Mouse (Mus musculus) macrophage (primary cell): Measurements from ENCODE around the gene Sec14l1. TPM values are rescaled to one million over a fixed set of nuclear protein-coding genes. Genes with fewer than 3 reads are reported as not detected.

Experiments
- H3K27ac ChIP-seq: fragments of 350-480 bp; formaldehyde crosslinking; 2 replicates; pipeline ENCODE4 v1.9.0; 2021
- H3K36me3 ChIP-seq: fragments of 350-480 bp; formaldehyde crosslinking; 2 replicates; pipeline ENCODE4 v1.9.0; 2021; ENCODE audit errors: inconsistent target
- H3K4me3 ChIP-seq: fragments of 350-480 bp; formaldehyde crosslinking; 2 replicates; pipeline ENCODE4 v1.9.0; 2021; ENCODE audit errors: inconsistent target
- H3K79me2 ChIP-seq: fragments of 350-480 bp; formaldehyde crosslinking; 2 replicates; pipeline ENCODE4 v1.9.0; 2021; ENCODE audit errors: inconsistent target
- WGBS: methylation state at CpG from one replicate; pipeline ENCODE4 v1.1.7; 2026; ENCODE audit warnings: inconsistent platforms; ENCODE audit not compliant: missing documents; 5-methylcytosine and 5-hydroxymethylcytosine counted together
- polyA plus RNA-seq: library from polyadenylated mRNA; stranded (reverse); fragments of 250-400 nt; gene quantifications from 3 replicates; pipeline ENCODE4 v1.2.4, GENCODE M21; 2018; ENCODE audit warnings: inconsistent platforms

Gene Sec14l1
- polyA plus RNA-seq, 1 experiment from 2014 or later = 81.5 TPM

DNA sequence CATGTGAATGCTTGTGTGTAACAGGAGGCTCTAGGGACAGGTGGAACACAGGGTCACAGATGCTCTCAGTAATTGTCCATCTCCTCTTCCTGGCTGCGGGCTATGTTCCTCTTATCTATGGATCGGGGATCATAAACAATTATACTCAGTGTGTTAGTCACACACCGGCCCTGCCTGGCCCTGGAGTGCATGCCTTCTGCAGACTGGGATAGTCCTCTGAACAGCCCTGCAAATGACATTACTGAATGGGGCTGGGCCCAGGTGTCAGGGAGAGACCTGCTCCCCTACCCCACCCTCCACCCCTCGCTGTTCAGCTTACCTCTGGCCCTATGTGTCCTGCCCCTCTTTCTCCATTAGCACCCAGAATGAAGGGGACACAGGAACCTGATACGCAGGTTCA lies 61.9 kb downstream of the Sec14l1 start:
- no peaks in the 10 kb centered on the region for H3K79me2 ChIP-seq
- H3K4me3 ChIP-seq = no peak overlapping the region
- H3K36me3 ChIP-seq = no peaks in the 10 kb centered on the region
- WGBS = 75% methylated on average over 5 of the region's 5 CpGs
- no peak overlapping the region for H3K27ac ChIP-seq

- H3K27ac ChIP-seq = no peak overlapping the region
- 57% methylated on average over 8 of the region's 11 CpGs for WGBS
- H3K36me3 ChIP-seq = no peaks in the 10 kb centered on the region
- H3K79me2 ChIP-seq = no peaks in the 10 kb centered on the region
- H3K4me3 ChIP-seq = no peak overlapping the region
Measured at GRCm38 (mm10) chr11:117177303-117177979, 62.5 kb downstream of the Sec14l1 start.

- WGBS = 89% methylated on average over 5 of the region's 5 CpGs
Measured at GRCm38 (mm10) chr11:117179902-117180301, 64.9 kb downstream of the Sec14l1 start.

DNA sequence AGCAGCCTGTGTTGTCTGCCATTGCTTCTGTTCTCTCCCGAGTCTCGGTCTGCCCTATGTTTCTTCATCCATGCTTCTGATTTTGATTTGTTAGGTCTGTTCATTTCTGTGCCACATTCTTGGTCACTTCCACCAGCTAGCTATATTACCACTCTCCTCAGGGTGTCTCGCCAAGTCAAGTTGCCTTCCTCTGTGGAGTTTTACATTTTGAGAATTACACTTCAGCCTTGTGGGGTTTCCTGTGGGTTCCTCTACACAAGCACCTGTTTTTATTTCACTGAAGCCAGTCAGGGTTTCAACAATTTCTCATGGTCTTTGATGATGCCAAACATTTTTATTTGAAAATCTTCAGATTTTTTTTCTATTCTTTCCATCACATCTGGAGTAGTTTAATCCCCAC lies 67.8 kb downstream of the Sec14l1 start:
- H3K27ac ChIP-seq = no peak overlapping the region
- no peaks in the 10 kb centered on the region for H3K79me2 ChIP-seq
- no peak overlapping the region for H3K4me3 ChIP-seq
- no peaks in the 10 kb centered on the region for H3K36me3 ChIP-seq
- 89% methylated on average over 3 of the region's 3 CpGs for WGBS

More at GRCm38 (mm10) chr11:117179902-117180301, 64.9 kb downstream of the Sec14l1 start:
- H3K4me3 ChIP-seq = no peak overlapping the region
- H3K79me2 ChIP-seq = no peaks in the 10 kb centered on the region
- H3K36me3 ChIP-seq = no peaks in the 10 kb centered on the region
- H3K27ac ChIP-seq = no peak overlapping the region

- no peaks in the 10 kb centered on the region for H3K36me3 ChIP-seq
- H3K79me2 ChIP-seq = no peaks in the 10 kb centered on the region
- H3K27ac ChIP-seq = no peak overlapping the region
- no peak overlapping the region for H3K4me3 ChIP-seq
- 100% methylated on average over 2 of the region's 3 CpGs for WGBS
Measured at GRCm38 (mm10) chr11:117183299-117183698, 68.3 kb downstream of the Sec14l1 start.

GRCm38 (mm10) chr11:117183841-117184240 lies 68.9 kb downstream of the Sec14l1 start:
- Histone ChIP-seq H3K36me3 (no peaks in the 10 kb centered on the region), H3K79me2 (no peaks in the 10 kb centered on the region), H3K27ac (no peak overlapping the region), H3K4me3 (no peak overlapping the region)
- 91% methylated on average over 5 of the region's 5 CpGs for WGBS

- WGBS = 55% methylated on average over 21 of the region's 21 CpGs
- Histone ChIP-seq H3K36me3 (no peaks in the 10 kb centered on the region), H3K79me2 (no peaks in the 10 kb centered on the region), H3K27ac (no peak overlapping the region), H3K4me3 (no peak overlapping the region)
Measured at GRCm38 (mm10) chr11:117185076-117185933, 70.3 kb downstream of the Sec14l1 start.

- H3K36me3 ChIP-seq = no peaks in the 10 kb centered on the region
- WGBS = 91% methylated on average over 5 of the region's 5 CpGs
- H3K27ac ChIP-seq = no peak overlapping the region
Measured at GRCm38 (mm10) chr11:117191524-117191923, 76.6 kb downstream of the Sec14l1 start.

DNA sequence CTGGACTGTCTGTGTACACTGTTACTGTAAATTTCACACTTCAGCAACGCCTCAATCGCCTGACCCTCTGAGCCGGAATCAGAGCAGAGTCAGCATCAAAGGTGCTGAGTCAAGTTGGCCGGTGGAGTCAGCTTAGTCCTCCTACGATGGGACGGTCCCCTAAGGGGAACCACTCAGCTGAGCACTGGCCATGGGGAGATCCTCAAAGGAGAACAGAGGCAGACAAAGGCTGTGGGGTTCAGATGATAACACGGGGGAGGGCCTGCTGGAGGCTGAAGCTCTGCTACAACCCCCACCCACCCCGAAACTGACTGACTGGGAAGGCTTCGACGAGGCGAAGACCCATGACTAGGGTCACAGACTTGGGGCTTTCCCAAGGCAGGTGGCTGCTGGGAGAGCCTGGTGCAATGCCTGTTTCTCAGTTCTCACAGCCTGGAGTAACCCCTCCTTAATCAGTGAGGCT lies 79.5 kb downstream of the Sec14l1 start:
- Histone ChIP-seq H3K4me3 (no peak overlapping the region), H3K79me2 (no peaks in the 10 kb centered on the region), H3K27ac (peak overlapping the region; percentile 59), H3K36me3 (no peaks in the 10 kb centered on the region)
- 33% methylated on average over 11 of the region's 11 CpGs for WGBS

More at GRCm38 (mm10) chr11:117191524-117191923, 76.6 kb downstream of the Sec14l1 start:
- Histone ChIP-seq H3K4me3 (no peak overlapping the region), H3K79me2 (no peaks in the 10 kb centered on the region)

DNA sequence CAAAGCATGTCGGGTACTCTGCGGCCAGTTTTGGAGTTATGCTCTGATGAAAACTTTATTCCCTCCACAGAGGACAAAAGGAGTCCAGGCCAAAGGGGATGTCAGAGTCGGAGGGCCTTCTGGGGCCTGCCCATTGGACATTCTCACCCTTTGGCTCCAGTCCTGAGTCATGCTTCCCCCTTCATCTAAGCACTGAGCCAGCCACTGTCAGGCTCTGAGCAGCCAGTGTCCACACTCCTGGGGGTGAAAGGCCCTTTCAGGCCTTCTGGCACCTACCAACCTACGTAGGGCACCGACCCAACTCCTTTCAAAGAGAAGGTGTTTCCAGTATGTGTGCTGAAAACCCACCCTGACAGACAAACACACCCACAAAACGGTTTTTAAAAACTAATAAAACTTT lies 80.6 kb downstream of the Sec14l1 start:
- H3K36me3 ChIP-seq = no peaks in the 10 kb centered on the region
- no peak overlapping the region for H3K4me3 ChIP-seq
- peak overlapping the region; percentile 59 for H3K27ac ChIP-seq
- 96% methylated on average over 6 of the region's 6 CpGs for WGBS
- H3K79me2 ChIP-seq = no peaks in the 10 kb centered on the region

- Histone ChIP-seq H3K4me3 (no peak overlapping the region), H3K36me3 (no peaks in the 10 kb centered on the region), H3K79me2 (no peaks in the 10 kb centered on the region), H3K27ac (peak overlapping the region; percentile 54)
- 16% methylated on average over 7 of the region's 7 CpGs for WGBS
Measured at GRCm38 (mm10) chr11:117196681-117197080, 81.7 kb downstream of the Sec14l1 start.

GRCm38 (mm10) chr11:117198122-117198521 lies 83.2 kb downstream of the Sec14l1 start:
- Histone ChIP-seq H3K4me3 (no peak overlapping the region), H3K79me2 (no peaks in the 10 kb centered on the region), H3K36me3 (no peaks in the 10 kb centered on the region), H3K27ac (peak overlapping the region; percentile 2; the same call in 1 of the 2 replicates)
- 21% methylated on average over 4 of the region's 5 CpGs for WGBS

DNA sequence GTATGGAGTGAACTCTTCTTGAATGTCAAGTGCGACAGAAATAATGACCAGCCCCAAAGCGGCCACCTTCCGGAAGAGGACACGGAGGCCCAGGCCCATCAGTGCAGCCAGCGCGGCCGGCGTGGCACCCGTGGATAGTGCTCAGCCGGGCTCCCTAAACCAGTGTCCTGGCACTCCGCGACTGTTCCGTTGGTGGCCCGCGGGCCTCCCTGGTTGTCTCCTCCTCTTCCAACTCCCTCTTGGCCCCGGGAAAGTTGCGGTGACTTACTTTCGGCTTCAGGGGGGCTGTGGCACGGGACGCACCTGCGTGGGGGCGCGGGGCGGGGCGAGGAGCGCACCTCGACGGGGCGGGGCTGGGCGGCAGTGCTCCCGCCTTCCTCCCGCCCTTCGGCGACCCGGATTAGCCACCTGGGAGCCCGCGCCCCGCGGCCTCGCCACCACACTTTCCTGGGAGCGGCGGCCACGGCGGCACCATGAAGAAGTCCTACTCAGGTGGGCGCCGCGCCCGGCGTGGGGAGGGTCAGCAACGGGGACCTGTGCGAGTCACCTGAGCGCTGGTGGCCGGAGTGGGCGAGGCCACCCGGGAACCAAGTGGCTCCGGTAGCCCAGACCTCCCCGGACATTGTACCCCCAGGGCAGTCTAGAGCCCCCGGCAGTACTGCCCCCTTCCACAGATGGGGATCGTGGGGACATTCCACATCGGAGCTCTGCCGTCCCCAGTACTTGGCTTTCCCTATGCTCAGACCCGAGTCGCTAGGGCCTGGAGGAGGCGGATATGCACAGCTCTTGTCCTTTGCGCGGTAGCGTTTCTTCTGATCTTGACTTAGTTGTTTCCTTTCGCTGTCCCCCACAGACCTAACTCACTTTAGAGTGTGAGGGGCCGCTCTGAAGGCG lies 84.6 kb downstream of the Sec14l1 start, which contains the start of gene Sept9:
Gene Sept9 (plus strand): TSS at position 380 of the 894 bp plus-strand sequence.
- peak within 1 kb of the TSS; percentile 48 for H3K27ac ChIP-seq
- H3K36me3 ChIP-seq = no peaks in the 10 kb centered on the region
- no peak within 1 kb of the TSS for H3K4me3 ChIP-seq
- H3K79me2 ChIP-seq = no peaks in the 10 kb centered on the region
- WGBS = 26% methylated on average over 64 of the region's 70 CpGs

GRCm38 (mm10) chr11:117201846-117202245 lies 86.9 kb downstream of the Sec14l1 start:
- Histone ChIP-seq H3K4me3 (no peak overlapping the region), H3K27ac (no peak overlapping the region), H3K79me2 (no peaks in the 10 kb centered on the region), H3K36me3 (no peaks in the 10 kb centered on the region)
- WGBS = 91% methylated on average over 12 of the region's 12 CpGs
